Comparison of ENCODE assay signal across 8 mouse cellular contexts in the genomic region with DNA sequence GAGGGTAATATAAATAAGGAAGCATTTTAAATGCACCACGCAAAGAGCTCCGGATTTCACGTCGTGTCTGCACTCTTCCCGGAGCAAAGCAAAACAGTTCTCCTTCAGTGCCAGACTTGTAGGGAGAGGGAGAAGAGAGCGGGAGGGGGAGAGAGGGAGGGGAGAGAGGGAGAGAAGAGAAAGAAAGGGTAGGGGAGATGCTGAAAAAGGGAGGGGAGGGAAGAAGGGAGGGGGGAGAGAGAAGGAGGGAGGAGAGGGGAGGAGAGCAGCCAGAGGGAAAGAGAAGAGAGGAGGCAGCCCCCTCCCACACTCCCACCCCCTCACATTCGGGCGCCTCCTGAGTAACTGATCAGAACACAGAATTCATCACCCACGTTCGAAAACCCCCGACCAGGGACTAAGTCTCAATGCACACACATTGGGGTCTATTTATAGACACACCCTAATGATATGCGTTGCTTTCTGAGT.
DNase-seq lines count a peak whose midpoint lies in the region; ATAC-seq and TF ChIP-seq lines count a peak whose summit lies in the region.

No protein-coding gene starts in this region.

- peaks cover 18% of the 10 kb centered on the region for H3K27me3 ChIP-seq in kidney, postnatal 0 days (ENCODE audit: insufficient read depth, low read length)
- H3K27me3 ChIP-seq in embryonic facial prominence, embryonic 10.5 days (replicated peaks; ENCODE audit: low read depth, poor library complexity, severe bottlenecking): peaks cover 70% of the 10 kb centered on the region
- no peaks in the 10 kb centered on the region for H3K27me3 ChIP-seq in hindbrain, embryonic 16.5 days (replicated peaks; ENCODE audit: control insufficient read depth, insufficient read depth, low read length)
- H3K27me3 ChIP-seq in neural tube, embryonic 11.5 days (ENCODE audit: control insufficient read depth, insufficient read depth, low read length): no peaks in the 10 kb centered on the region

- no peaks in the 10 kb centered on the region for H3K9me3 ChIP-seq in kidney, postnatal 0 days (replicated peaks; ENCODE audit: low read length)
- no peaks in the 10 kb centered on the region for H3K9me3 ChIP-seq in embryonic facial prominence, embryonic 10.5 days
- H3K9me3 ChIP-seq in hindbrain, embryonic 16.5 days (ENCODE audit: control insufficient read depth, low read length): no peaks in the 10 kb centered on the region
- no peaks in the 10 kb centered on the region for H3K9me3 ChIP-seq in neural tube, embryonic 11.5 days (ENCODE audit: control insufficient read depth, low read length)

- peak overlapping the region; percentile 45 for H3K4me2 ChIP-seq in kidney, postnatal 0 days (ENCODE audit: low read length)
- peak overlapping the region; percentile 89 for H3K4me2 ChIP-seq in hindbrain, embryonic 16.5 days (ENCODE audit: low read length)
- H3K4me2 ChIP-seq in neural tube, embryonic 11.5 days (ENCODE audit: low read depth): peak overlapping the region; percentile 59

- TF ChIP-seq CTCF in kidney, postnatal 0 days (IDR thresholded peaks at IDR 0.05; ENCODE audit: low read depth): no peak

- no peak for ATAC-seq in kidney, postnatal 0 days (replicated peaks; ENCODE audit: low FRiP score, low read depth)
- peak; percentile 64 for ATAC-seq in hindbrain, embryonic 16.5 days
- peak; percentile 50; the same call in 1 of the 2 replicates for ATAC-seq in neural tube, embryonic 11.5 days (ENCODE audit: insufficient read depth, low FRiP score, low TSS enrichment)
- ATAC-seq in erythroid progenitor cell, adult 5-6 weeks (replicated peaks; ENCODE audit: low FRiP score, poor library complexity, severe bottlenecking): no peak

- no peak overlapping the region for H3K27ac ChIP-seq in kidney, postnatal 0 days
- peak overlapping the region; percentile 5 for H3K27ac ChIP-seq in embryonic facial prominence, embryonic 10.5 days (replicated peaks)
- H3K27ac ChIP-seq in hindbrain, embryonic 16.5 days (ENCODE audit: low read depth, low read length): peak overlapping the region; percentile 88
- H3K27ac ChIP-seq in neural tube, embryonic 11.5 days (ENCODE audit: low read depth, low read length): no peak overlapping the region

- H3K36me3 ChIP-seq in kidney, postnatal 0 days (ENCODE audit: insufficient read depth, low read length): no peaks in the 10 kb centered on the region
- no peaks in the 10 kb centered on the region for H3K36me3 ChIP-seq in embryonic facial prominence, embryonic 10.5 days (replicated peaks)
- no peaks in the 10 kb centered on the region for H3K36me3 ChIP-seq in hindbrain, embryonic 16.5 days (ENCODE audit: control insufficient read depth, insufficient read depth, low read length)
- H3K36me3 ChIP-seq in neural tube, embryonic 11.5 days (ENCODE audit: control insufficient read depth, insufficient read depth, low read length): no peaks in the 10 kb centered on the region

- DNase-seq in kidney, postnatal 0 days (ENCODE audit: low spot score): no peak
- DNase-seq in kidney, postnatal 4 days: no peak
- peak; percentile 41 for DNase-seq in embryonic facial prominence, embryonic 10.5 days (ENCODE audit: low spot score)
- DNase-seq in neural tube, embryonic 11.5 days (ENCODE audit: low spot score): peak; percentile 61
- no peak for DNase-seq in layer of hippocampus, postnatal 14 days (ENCODE audit: low spot score in 2 of 2)
- DNase-seq in cerebellum, adult 9-10 months: no peak

- WGBS in kidney, postnatal 0 days: 1% methylated on average over 12 of the region's 12 CpGs
- under 1% methylated on average over 12 of the region's 12 CpGs for WGBS in embryonic facial prominence, embryonic 10.5 days
- under 1% methylated on average over 12 of the region's 12 CpGs for WGBS in hindbrain, embryonic 16.5 days
- under 1% methylated on average over 12 of the region's 12 CpGs for WGBS in neural tube, embryonic 11.5 days

- H3K4me1 ChIP-seq in kidney, postnatal 0 days (replicated peaks; ENCODE audit: insufficient read depth, low read length): peaks cover 9% of the 10 kb centered on the region; the same call in 1 of the 2 replicates
- peaks cover 50% of the 10 kb centered on the region for H3K4me1 ChIP-seq in embryonic facial prominence, embryonic 10.5 days
- H3K4me1 ChIP-seq in hindbrain, embryonic 16.5 days (ENCODE audit: control insufficient read depth, insufficient read depth, low read depth, low read length): peaks cover 38% of the 10 kb centered on the region
- peaks cover 20% of the 10 kb centered on the region for H3K4me1 ChIP-seq in neural tube, embryonic 11.5 days (ENCODE audit: control insufficient read depth, insufficient read depth, low read length)

- H3K9ac ChIP-seq in kidney, postnatal 0 days (ENCODE audit: low read depth, low read length): no peak overlapping the region
- H3K9ac ChIP-seq in hindbrain, embryonic 16.5 days (ENCODE audit: low read depth, low read length): peak overlapping the region; percentile 59
- H3K9ac ChIP-seq in neural tube, embryonic 11.5 days (ENCODE audit: low read length): no peak overlapping the region

- peak overlapping the region; percentile 11; the same call in 1 of the 2 replicates for H3K4me3 ChIP-seq in kidney, postnatal 0 days (replicated peaks; ENCODE audit: low read depth, low read length)
- H3K4me3 ChIP-seq in embryonic facial prominence, embryonic 10.5 days: peak overlapping the region; percentile 56
- peak overlapping the region; percentile 50 for H3K4me3 ChIP-seq in hindbrain, embryonic 16.5 days (ENCODE audit: low read length)
- H3K4me3 ChIP-seq in neural tube, embryonic 11.5 days (ENCODE audit: low read depth, low read length): peak overlapping the region; percentile 29

Comparison
In these comparisons a context has a peak if more than half of its experiments do, and no peak if none do; other contexts are left out.
1. ATAC-seq: peak in hindbrain, embryonic 16.5 days (single experiment) and neural tube, embryonic 11.5 days (single experiment); none in kidney, postnatal 0 days (single experiment) and erythroid progenitor cell, adult 5-6 weeks (single experiment).
2. DNase-seq: peak in embryonic facial prominence, embryonic 10.5 days (single experiment) and neural tube, embryonic 11.5 days (single experiment); none in kidney, postnatal 0 days (single experiment), kidney, postnatal 4 days (0 of 2), layer of hippocampus, postnatal 14 days (0 of 2) and cerebellum, adult 9-10 months (single experiment).
3. H3K27ac ChIP-seq: peak in embryonic facial prominence, embryonic 10.5 days (single experiment) and hindbrain, embryonic 16.5 days (single experiment); none in kidney, postnatal 0 days (single experiment) and neural tube, embryonic 11.5 days (single experiment).
4. Peak in every context shown above with its lines, with median percentiles within 50 percentile points of each other: H3K4me2 ChIP-seq and H3K4me3 ChIP-seq.